Mouse (Mus musculus): ENCODE results near the gene Bcam.
"Not testable (repeated sequence)": the region's sequence is repeated elsewhere in the genome, so short reads cannot be mapped to it uniquely, and the experiment has no call there.

Bcam gene

GRCm38 (mm10) chr7:19770984-19771391 lies at the start of gene Bcam:
Bcam (minus strand) TSS chr7:19771016.
- no peak for DNase-seq (ENCODE audit: low spot score)

DNA sequence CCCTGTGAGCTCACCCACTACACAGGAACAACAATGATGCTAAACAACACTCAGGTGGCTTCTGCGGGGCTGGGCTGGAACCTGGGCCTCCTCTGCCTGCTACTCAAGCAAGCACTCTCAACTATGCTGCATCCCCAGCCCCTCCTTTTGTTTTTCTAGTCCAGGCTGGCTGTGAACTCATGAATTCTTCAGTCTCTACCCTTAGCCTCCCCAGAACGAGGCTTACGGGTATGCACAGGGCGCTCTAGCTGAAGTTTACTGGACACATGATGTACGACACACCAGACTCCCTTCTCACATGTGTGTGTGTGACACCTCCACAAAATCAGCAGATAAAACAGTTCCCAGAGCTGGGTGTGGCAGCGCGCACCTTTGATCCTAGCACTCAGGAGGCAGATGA lies 48.1 kb upstream of the Bcam start:
- DNase-seq (ENCODE audit: low spot score) = no peak

DNA sequence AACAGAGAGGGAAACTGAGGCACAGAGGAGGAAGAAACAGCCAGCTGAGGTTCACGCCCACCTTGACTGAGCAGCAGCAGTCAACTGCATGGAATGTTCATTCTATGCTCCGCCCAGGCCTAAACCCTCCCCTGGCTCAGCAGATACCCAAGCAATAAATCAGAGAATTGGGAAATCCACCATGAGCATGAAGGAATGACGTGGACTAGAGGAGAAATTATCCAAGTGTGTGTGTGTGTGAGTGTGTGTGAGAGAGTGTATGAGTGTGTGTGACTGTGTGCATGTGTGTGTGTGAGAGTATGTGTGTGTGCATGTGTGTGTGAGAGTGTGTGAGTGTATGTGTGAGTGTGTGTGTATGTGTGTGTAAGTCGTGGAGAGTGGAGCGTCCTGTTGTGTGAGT lies 47.6 kb upstream of the Bcam start:
- DNase-seq (ENCODE audit: low spot score) = no peak

DNA sequence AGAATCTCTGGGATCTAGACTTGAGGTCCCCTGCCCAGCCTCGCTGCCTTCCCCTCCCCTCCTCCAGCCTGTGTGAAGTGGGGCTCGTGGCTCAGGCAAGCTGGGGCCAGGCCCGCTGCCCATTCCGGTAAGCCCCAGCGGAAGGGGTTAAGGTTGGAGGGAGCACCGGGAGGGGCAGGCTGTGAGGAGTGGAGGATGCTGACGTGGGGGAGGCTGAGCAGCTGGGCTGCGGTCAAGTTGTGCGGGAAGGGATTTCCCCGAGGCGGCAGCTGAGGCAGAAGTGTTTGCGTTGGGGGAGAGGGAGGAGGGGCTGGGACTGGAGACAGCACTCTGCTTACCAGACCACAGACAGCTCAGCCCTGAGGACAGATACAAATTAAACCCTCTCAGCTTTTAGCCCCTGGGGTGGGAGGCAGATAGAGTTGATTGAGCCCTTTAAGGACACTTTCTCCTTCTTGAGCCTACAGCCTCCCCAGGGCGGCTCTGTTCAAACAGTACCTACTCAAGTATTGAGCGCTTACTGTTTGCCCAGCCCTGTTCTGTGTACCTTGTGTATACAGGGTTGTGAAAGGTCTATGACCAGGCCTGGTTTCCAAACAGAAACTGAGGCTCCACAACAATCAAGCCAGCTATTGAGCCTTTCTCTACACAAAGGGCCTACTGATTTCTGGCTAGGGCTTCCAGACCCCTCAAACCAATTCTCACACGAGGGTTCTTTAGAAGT lies 46.7 kb upstream of the Bcam start:
- DNase-seq (ENCODE audit: low spot score) = peak; percentile 96

DNA sequence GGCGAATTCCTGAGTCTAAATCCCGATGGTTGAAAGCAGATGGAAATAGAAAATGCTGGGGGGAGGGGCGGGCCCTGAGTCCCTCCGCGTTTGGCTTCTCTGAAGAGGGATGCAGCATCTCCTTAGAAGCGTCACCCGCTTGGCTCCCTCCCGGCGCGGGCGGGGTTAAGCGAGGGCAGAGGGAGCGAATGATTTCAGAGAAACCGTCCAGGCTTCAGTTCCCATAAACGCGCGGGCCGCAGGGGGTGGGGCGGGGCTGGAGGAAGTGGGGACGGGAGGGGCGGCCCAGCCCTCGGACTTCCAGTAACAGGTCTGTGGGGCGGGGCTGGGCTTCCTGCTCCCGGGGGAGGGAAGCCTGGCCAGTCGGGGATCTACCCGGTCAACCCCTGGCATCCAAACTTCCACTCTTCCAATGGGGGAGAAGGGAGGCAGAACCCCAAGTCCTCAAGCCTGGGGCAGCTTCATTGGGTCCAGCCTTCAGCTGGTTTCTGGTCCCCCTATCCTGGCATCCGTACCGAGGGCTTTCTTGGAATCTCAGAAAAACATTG lies 45.5 kb upstream of the Bcam start:
- peak; percentile 60 for DNase-seq (ENCODE audit: low spot score)

- DNase-seq (ENCODE audit: low spot score) = peak; percentile 34
These were observed 44.7 kb upstream of the Bcam start for GRCm38 (mm10) chr7:19815296-19816223.

DNA sequence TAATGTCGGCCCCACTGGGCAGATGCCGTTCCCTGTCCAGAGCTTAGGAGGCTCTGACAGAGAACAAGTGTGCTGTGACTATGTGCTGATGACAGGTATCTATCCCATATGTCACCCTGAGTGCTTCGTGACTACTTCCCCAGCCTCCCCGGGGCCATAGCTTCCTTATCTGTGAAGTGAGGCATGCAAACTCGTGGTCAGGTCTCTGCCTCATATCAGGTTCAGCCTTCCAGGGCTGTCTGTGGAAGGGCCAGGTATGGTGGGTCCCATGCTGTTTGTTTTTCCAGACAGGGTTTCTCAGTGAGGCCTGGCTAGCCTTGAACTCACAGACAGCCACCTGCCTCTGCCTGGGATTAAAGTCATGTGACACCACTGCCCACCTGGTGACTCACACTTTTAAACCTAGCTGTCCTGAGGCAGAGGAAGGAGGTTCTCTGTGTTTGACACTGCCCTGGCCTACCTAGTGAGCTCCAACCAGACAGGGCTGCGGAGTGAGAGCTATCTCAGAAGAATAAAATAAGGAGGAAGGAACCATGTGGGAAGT lies 42.8 kb upstream of the Bcam start:
- DNase-seq (ENCODE audit: low spot score) = no peak

DNA sequence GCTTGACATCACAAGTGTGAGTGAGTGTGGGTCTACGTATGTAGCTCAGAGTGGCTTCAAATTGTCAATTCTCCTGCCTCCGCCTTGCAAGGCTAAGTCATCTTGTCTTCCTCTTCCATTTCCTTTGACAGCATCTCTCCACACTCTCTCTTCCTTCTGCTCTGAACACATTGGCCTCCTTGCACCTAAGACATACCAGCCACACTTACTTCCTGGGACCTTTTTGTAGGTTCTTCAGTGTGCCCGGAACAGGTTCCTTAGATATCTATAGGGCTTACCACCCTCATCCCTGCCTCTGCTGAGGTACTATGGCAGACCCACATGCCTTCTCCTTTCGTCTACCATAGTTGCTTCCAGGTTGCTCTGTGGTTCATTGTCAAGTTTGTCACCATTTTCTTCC lies 42.3 kb upstream of the Bcam start:
- DNase-seq (ENCODE audit: low spot score) = no peak

DNA sequence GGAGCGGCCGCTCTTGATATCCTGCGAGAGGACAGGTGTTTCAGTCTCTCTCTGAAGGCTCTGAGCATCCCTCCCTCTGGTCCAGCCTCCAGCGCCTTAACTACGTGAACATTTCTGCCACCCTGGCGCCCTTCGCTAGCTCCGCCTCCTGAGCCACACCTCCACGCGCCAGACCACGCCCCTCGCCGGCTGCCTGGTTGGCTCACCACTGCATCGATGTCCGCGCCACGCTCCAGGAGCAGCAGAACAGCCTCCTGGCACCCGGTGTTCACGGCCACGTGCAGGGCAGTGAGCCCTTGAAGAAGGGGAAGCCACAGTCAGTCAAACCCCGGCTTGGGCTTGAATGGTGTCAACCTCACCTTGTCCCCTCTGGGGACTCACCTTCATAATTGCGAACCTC lies 40.3 kb upstream of the Bcam start:
- no peak for DNase-seq (ENCODE audit: low spot score)

GRCm38 (mm10) chr7:19809369-19809768 lies 38.6 kb upstream of the Bcam start:
- no peak for DNase-seq (ENCODE audit: low spot score)

DNA sequence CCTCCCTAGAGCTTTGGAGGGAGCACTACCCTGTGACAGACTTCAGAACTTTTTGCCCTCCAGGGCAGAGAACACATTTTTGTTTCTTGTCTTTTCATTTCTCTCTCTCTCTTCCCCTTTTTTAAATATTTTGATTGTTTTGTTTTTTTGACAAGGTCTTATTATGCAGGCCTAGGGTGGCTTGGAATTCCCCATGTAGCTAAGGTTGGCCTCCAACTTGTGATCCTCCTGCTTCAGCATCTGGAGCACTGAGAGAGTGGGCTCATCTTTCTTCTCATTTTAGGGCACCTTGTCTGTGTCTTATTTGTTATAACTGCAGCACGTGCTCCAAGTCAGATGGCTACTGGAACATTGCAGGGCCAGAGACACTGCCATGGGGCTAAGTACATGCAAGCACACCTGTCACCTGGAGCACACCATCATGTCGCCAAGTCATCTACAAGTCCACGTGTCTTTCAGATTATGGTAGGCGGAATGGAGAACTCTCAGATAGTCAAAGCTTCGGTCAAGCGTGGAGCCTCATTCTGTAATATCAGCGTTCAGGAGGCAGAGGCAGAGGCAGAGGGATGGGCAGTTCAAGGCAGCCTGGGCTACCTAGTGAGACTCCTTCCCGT lies 35.6 kb upstream of the Bcam start:
- DNase-seq (ENCODE audit: low spot score) = no peak

DNA sequence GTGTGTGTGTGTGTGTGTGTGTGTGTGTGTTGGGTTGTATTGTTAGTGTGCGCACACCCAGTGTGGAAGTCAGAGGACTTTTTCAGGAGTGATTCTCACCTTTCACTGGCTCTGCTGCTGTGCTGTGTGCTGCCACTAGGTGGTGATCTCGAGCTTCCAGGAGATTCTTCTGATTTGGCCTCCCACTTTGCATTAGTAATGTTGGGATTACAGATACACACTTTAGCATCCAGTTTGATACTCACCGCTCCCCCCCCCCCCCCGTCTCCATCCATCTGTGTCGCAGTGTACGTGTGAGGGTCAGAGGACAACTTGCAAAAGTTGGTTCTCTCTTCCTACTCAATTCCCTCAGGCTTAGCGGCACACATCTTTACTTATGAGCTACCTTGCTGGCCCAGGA lies 32.2 kb upstream of the Bcam start:
- peak; percentile 65 for DNase-seq (ENCODE audit: low spot score)

- no peak for DNase-seq (ENCODE audit: low spot score)
These were observed 29.9 kb upstream of the Bcam start for GRCm38 (mm10) chr7:19800764-19801163.

DNA sequence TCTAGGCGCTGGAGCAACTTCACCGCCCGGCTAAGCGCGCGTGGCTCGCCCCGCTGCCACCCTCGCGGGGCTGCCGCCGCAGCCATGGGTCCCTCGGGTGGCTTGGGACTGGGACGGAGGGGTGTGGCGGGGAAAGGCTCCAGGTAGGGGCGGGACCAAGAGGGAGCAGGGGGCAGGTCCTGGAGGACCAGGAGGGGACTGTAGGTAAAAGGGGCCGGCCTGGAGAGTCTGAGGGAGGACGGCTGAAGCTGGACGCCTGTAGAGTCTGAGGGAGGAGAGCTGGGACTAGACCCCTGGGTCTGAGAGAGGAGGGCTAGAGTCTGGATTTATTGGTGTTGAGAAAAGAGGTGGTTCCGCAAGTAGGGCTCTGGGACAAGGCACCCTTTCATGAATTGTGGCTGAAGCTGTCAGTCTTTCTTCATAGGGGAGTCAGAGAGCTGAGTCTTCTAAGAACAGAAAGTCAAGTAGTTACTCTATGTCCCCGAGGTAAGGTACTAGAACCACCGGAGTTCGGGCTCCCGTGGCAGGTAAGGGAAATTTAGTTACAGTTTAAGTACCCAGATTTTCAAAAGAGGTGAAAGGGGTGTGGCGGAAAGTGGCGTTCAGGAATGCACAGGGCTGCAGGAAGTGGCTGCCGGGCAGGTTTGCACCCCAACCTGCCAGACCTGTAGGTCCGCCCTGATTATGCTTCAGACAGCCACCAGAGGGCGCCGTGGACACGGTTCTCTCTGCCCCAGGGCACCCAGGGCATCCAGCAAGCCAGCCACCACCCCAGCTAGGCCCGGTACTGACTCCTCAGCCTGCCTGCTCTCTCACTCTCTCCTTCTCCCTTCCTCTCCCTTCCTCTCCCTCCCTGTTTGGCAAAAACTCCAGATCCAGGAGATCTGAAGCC lies 26.1 kb upstream of the Bcam start, which contains the start of gene Cblc:
Gene Cblc, minus strand, starts transcription at position 113 of the 892 bp plus-strand sequence.
- peak; percentile 87 for DNase-seq (ENCODE audit: low spot score)

GRCm38 (mm10) chr7:19796254-19796653 lies 25.4 kb upstream of the Bcam start:
- no peak for DNase-seq (ENCODE audit: low spot score)

DNA sequence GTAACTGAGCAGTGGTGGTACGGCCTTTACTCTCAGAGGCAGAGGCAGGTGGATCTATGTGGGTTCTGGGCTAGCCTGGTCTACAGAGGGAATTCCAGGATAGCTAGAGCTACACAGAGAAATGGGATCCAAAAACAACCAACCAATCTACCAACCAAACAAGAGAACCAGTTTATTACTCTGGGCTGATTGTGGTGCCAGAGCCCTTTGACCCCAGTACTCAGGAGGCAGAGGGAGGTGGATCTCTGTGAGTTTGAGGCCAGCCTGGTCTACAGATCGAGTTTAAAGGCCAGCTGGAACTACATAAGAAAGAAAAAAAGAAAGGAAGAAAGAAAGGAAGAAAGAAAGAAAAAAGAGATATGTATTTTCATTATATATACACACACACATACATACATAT lies 24.4 kb upstream of the Bcam start:
- DNase-seq (ENCODE audit: low spot score) = no peak

- DNase-seq (ENCODE audit: low spot score) = no peak
These were observed 22.1 kb upstream of the Bcam start for GRCm38 (mm10) chr7:19792701-19793630.

DNA sequence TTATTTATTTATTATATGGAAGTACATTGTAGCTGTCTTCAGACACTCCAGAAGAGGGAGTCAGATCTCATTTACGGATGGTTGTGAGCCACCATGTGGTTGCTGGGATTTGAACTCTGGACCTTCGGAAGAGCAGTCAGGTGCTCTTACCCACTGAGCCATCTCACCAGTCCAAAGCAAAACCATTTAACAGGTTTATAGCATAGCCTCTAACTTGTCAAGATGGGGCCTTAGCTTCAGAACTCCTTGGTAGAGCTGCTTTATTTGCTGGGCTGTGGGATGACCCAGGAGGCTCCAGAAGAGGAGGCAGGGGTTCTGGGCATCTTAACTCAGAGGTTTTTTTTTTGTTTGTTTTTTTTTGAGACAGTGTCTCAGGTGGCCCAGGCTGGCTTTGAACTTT lies 20.7 kb upstream of the Bcam start:
- not testable (repeated sequence) for DNase-seq (ENCODE audit: low spot score)

DNA sequence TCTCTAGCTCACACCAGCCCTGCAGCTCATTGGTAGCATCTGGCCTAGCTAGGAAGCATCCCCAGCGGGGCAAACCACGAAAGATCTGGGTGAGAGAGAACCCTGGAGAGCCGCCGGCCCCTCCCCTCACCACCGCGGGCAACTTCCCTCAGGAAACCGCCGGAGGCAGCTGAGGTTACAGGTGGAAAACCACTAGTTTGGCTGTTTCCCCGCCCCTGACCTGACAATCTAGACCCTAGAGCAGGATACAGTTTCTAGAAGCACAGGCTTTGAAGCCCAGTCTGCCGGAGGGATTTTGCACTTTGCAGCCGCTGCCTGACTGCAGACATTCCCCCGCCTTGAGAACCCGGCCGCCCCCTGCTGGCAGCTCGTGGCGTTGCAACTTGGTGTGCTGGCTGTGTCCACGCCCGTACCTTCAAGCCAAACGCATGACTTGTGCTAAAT lies 19.1 kb upstream of the Bcam start:
- DNase-seq (ENCODE audit: low spot score) = peak; percentile 82
